Mouse (Mus musculus) spleen, adult 18-20 months (tissue): ENCODE data around the gene Sp2.

Experiments
- DNase-seq, 2 experiments: peaks; one replicate each; pipeline ENCODE4 v3.0.0; 2022; ENCODE audit warnings: mixed read lengths in 2 of 2

Gene Sp2

DNA sequence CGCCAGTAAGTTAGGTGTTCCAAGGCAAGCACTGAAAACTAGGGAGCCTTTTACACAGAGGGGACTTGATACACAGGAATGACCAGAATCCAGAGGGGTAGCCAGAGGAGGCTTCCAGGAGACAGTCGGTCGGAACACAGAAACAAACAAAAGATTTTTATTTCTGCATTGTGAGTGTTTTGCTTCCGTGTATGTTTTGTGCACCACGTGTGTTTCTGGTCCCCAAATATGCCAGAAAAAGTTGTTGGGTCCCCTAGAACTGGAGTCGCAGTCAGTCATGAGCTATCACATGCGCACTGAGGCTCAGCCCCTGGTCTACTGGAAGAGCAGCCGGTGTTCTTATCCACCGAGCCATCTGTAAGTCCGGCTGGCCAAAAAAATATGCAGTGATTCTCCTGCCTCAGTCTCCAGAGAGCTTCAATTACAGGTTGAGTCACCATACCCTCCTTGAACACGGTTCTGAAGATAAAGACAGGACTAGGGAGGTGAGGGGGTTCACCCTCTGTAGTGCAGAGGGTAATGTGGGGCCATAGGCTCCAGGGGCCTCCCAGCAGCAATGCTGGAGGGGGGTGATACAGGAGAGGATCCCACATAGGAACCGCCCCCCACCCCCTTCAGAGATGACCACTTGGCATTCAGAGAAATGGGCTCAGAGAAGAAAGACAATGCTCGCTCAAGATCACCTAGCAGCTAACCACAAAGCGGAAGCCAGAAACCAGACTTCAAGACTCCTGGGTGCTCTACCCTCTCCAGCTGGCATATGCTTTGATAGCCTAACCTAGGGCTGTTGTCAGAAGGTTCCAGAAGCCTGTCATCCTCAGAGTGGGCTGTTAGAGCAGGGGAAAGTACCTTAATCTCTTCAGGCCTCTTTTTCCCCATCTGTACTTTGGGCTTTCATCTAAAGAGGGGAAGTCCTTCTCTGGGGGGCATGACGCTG, 13.3 kb upstream of the Sp2 start:
- peak in 1 of 2 experiments; percentile 22 for DNase-seq

DNA sequence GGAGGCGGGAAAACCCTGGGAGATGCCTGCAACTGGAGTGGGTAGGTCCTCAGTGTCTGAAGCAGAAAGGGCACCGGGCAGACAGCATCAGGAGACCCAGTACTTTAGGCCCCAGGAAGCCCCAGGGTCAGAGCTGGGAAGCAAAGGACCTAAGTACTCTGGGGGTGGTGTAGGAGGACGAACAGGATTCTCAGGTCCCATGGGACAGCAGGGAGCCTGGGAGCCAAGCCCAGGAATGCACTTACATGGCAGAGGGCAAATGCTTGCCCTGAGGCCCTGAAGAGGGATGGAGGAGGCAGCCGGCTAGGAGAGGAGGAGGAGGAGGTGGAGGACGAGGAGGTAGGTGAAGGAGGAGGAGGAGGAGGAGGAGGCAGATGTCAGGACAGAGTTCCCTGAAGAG, 12.3 kb upstream of the Sp2 start:
- no peak for DNase-seq

DNA sequence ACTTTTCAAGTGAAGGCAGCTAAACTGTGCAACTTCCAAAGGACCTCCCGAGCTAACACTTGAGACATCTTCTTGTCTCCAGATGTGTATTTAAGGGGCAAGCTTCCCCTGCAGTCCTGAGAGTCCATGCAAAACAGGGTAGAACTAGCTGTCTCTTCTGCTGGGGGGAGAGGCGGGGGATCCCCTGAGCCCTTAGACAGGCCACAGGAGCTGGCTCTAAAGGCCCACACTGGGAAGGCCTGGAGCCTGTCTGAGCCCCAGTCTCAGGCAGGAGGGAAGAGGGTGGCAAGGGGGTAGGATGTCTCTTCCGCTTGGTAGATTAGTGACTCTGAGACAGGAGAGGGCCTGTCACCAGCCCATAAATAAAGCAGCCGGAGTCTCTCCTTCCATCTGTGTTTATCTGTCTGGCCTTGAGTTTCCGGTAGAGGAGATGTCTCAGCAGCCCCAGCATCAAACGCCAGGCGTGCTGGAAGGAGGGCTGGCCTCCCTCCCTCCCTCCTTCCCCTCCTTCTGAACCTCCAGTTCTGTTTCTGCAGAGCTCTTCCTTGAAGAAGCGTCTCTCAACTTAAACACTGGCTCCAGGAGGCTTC, 10.1 kb upstream of the Sp2 start:
- DNase-seq = no peak

DNA sequence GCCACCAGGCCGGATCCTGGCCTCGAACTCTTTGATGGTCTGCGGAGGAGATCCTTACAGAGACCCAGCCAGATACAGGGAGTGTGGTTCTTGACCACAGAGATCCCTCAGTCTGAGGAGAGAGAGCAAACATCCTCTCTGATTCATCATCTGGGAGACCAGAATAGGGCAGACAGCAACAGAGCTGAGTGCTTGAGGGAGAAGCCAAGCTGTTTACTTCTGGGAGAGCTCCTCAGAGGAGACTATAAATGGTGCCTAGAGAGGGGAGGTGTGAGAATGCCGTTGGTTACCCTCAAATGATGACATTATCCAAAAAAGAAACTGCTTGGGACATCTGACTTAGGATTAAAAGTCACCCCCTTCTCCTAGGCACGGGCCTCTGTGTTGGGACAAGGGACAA, 8.7 kb upstream of the Sp2 start:
- no peak for DNase-seq

DNA sequence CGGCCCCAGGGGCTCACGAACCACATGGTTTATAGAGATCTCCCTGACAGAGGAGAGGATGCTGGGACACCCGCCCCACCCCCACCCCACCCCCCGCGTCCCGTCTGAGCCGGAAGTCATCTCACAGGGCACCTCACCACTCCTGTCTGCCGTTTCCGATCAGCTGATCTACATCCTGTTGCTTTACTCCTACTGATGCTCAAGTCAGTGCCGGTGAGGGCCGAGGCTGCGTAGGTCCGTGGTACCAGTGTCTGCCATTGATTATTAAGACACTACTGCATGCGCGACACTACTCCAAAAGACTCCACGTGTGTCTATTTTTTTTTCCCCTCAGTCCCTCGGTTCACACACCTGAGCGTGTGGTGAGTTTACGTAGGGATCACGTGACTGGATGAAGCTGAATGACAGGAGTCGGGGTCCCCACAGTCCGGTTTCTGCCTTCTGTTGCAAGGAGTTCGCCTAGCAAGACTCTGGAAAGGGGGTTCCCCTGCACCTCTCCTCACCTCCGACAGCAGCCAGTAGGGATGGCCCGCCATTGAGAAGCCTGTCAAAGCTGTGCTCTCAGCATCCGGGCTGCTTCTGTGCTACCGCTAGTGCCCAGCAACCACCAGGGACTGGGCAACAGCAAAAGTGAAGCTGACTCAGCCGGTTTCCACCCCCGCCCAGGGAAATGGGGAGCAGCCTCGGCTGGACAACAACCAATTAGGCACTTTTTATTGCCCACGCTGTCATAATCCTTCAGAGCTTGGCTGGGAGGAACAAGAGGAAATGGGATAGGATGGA, 5.3 kb upstream of the Sp2 start:
- DNase-seq = peak; percentile 48 to 52

DNA sequence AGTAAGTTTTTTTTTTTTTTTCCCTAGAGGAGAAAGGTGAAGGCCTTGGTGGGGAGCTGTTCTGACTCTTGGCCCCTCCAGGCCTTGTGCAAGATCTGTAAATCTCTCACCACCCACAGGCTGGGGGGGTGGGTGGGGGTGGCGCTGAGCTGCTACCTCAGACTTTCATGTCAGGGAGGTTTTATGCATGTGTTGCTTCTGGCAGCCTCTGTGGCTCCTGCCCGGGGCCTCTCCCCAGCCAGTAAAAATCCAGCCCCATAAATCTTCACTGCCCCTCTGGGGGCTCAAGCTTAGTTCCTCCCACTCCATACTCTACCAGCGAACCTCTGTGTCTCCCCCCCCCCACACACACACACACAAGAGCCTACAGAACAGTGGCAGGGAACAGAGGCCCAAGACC, 3.7 kb upstream of the Sp2 start:
- DNase-seq = no peak

DNA sequence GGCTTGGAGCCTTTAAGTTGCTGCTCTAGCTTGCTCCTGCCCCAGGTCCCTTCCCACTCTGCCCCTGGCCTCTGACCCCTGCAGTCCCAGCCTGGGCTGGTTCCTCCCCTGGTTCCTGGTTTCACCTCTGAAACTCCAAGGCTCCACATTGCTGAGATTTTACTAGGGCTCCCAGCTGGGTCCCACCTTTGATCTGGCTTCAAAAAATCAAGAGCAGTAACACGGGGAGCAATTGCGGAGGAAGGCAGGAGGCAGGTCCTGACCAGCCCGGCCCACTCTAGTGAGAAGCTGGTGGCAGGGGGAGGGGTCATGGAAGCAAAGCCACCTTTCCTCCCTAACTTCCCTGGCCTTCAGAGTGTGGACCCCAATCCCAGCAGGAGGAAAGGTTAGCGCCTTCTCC, 2.1 kb upstream of the Sp2 start:
- no peak for DNase-seq

DNA sequence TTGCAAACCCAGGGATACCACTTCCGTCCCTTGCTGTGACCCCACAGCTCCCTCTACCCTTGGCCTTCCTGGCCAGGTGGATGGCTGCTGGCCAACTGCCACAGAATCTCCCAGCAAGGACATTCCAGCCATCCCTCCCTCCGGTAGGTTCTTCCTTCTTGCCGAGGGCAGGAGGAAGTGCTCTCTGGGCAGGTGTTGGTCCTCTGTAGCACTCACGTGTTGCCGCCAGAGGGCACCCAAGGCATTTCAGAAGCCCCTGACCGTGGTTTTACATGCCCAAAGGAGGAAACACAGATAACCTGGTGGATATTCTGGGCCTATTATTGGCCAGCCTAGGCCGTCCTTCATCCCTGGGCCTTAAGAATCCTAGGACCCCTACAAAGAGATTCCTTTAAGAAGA, 404 bp downstream of the Sp2 start:
- peak; percentile 72 to 83 for DNase-seq

DNA sequence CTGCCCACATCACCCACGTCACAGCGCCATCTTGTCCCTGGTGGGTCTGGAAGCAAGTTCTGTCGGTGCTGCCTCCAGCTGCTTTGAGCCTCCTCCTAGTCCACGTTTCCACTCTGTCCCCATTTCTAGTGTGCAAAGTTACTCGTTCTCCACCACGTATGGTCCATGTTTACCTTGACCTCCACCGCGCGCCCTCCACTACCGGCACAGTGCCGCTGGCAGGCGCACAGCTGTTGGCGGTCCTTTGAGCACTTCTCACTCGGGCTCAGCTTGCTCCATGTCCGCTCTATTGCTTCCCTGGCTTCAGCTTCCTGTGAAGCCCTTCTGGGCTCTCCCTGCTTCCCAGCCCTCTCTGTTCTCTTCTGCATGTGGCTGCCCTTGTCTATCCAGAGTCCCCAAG, 1.3 kb downstream of the Sp2 start:
- no peak for DNase-seq

DNA sequence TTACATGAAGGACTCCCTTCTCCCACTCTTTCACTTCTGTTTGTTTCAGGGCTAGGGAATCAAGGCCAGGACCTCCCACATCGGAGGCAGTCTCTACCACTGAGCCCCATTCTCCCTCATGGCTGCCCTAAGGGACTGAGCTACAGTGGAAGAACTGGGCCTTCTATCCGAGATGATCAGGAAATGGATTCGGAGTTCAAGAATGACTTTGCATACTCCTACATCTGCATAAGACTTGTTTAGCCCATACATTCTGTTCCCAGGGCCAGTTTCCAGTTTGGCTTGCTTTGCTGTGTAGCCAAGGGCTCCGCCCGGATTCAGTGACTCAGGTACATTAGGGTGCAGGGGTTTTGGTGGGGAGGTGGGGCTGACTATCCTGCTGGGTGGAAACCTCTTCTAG, 2.7 kb downstream of the Sp2 start:
- no peak for DNase-seq

DNA sequence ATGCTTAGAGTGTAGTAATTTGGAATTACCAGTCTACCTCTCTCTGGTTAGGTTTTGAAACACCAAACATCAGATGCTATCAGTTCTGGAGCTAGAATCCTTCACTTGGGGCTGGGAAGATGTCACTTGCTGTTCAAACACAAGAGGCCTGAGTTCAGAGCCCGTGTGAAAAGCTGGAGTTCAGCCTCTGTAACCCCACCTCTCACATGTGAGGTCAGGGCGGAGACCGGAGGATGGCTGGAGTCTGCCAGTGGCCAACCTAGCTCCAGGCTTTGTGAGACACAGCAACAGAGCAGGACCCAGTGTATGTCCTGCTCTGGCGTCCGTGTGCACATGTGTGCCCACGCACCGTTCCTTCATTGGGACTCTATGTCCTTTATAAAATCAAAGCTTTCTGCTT, 3.4 kb downstream of the Sp2 start:
- no peak for DNase-seq

DNA sequence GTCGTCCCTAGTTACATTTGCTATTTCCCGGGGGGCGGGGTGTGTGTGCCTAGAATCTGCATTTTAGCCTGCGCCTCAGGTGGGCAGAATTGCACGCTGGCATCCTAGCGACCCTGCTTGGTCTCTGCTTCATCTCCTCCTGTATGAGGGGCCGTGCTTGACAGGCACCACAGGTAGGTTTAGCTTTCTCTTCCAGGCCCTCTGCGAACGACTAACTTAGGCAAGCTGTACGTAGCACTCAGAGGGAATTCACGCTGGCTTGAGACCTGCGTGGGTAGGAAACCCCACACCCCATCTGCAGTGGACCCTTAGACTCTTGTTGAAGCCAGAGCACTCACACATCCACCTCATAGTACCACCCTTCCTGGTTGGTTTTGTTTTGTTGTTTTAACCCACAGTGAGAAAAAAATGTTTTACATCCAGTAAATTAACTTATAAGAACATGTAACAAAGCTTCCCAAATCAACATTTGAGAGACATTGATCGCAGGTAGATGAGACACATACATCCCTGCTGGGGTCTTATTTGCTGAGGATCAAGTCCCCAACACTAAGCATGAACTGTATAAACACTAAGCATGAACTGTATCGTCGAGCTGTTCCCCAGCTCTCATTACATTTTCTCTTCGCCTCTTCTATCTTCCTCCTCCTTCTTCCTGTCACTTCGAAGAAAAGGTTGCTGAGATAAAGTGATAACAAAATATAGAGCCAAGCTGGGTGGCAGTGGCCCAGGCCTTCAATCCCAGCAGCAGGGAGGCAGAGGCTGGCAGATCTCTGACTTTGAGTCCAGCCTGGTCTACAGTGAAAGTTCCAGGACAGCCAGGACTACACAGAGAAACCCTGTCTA, 4.1 kb downstream of the Sp2 start:
- DNase-seq = no peak

DNA sequence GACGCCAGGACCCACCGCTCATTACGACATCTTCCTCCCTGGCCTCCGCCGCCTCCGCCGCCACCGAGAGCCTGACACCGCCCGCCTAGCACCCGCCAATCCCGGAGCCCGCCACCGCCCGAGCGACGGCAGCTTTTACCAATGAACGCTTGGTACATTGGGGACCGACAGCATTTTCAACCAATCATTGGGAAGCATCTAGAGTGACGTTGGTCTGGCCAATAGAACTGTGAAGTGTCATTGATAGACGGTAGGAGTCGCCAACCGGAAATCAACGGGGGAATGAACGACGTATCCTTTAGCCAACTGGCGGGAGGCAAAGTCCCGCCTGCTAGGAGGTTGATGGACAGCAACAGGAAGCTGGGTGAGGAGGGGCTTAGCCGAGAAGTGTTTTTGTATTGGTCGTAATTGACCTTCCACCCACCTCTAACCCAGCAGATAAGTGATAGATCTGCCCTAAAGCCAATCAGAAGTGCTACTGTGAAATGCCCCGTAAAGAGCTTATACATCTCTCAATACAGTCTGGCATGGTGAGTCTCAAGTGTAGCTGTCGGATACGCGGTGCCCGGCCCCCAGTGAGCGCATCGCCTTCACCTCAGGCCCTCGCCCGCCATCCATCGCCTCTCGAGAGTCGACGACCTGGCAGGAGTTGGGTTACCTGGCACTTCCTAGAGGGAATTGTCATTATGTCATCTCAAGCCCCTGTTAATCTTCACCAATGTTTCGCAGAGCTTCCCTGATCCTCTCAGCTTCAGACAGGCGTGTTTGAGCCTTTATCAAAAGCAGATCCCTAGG, 5.0 kb downstream of the Sp2 start:
- DNase-seq = peak; percentile 94 to 97

DNA sequence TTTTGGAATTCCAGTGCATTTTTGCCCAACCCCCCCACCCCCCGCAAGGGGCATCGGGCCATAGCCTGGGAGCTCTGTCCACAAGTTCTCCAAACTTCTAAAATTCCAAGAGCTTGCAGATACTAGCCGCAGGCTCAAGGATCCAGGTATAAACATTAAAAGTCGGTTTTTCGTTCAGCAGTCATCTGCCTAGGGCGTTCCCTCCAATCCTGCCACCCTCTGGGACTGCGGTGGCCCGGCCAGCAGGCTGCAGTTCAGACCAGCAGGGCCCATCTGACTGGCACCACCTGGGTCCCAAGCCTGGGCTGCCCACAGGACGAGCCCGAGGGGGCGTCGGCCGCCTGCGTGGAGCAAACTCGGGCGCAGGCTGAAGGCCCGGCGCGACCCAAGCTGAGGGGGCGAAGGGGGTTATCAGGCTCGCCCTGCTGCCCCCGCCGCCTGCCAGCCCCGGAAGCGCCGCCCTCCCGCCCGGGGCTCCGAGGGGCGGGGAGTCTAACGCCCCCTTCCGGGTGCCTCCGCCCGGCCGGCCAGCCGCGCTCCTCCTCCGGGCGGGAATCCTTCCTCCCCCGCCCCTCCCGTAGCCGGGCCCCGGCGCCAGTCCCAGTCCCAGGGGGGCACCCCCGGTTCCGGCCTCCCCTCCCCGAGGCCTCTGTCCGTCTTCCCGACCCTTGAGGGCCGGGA, 5.7 kb downstream of the Sp2 start:
- DNase-seq = peak in 1 of 2 experiments; percentile 89

DNA sequence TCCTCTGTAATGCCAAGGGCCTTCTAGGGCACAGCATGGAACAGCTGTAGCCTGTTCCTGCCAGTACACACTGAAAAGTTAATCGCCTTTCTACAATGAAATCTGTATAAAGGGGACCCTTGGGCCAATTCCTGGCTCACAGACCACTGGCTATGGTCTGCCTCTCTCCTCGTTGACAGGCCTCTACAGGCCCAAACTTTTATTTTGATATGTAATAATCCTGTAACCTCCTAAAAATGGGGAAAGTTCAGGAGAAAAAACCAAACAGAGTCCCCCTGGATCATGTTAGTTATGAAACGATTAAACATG, 6.4 kb downstream of the Sp2 start:
- DNase-seq = no peak

DNA sequence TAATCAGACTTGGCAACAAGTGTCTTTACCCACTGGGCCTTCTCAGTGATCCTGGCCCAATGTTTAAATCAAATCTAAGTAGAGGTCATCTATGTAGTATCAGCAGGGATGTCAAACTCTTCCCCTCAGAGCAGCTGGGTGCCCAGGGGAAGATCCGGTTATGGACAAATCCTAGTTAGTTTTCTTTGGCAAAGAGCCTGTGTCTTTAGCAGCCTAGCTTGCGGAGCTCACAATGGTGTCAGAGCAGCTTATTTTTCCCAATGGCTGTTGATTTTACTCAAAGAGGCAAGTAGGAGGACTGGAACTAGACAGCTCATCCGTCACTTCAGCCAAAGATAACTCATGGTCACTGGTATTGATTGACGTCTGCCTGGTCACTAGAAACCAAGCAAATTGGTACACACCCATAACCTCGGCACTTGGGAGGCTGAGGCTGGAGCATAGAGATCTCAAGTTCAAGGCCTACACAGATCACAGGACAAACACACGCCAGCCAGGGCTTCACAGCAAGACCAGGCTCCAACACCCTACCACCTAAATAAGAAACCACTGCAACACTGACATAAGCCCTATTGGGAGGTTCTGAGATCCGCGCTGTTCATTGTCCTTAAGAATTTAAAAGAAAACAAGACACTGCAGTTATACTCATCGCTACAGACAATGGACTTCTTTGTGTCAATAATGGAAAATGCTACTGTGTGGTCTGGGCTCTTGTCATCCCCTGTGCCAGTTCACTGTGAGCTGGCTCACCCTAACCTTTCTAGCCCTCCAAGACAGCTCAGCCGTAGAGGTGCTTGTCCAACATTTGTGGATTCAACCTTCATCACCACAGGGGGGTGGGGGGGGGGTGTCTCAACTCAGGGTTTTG, 7.0 kb downstream of the Sp2 start:
- no peak for DNase-seq

DNA sequence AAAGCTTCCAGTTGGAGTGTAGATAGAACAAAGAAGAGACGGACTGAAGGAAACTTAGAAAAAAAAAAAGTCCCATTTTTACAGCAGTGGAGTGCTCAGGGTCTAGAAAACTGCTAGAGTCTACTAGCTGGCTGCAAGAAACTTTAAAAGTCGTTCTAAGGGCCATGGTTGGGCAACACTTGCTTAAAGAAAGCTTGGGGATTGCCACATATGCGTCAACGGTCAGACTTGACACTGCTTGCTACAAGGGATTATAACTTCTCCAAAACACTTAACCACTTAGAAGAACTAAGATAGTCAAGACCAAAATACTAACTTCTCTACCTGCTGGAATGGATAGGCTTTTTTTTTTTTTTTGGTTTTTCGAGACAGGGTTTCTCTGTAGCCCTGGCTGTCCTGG, 7.9 kb downstream of the Sp2 start:
- no peak for DNase-seq

DNA sequence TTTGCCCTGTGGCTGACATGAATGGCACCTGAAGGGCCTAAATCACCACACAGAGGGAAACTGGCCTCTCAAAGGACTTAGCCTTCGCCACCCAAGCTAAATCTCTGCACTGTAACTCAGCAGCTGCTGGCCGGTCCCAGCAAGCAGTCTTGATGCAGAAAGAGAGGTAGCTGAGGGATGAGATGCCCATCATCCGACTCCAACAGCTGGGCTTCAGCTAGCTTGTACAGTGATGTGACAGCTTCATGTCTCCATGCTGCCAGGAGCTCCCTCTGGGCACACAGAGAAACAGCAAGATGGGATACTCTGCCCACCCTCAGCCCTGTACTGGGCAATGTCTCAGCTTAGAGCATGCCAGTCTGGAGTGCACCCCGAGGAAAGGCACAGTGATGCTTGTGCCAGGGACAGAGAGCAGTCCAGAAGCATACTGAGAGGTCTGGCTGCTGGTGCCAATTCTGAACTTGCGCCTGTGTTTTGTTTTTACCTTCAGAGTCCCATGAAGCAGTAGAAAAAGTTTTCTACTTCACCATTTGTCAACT, 9.3 kb downstream of the Sp2 start:
- DNase-seq = no peak

DNA sequence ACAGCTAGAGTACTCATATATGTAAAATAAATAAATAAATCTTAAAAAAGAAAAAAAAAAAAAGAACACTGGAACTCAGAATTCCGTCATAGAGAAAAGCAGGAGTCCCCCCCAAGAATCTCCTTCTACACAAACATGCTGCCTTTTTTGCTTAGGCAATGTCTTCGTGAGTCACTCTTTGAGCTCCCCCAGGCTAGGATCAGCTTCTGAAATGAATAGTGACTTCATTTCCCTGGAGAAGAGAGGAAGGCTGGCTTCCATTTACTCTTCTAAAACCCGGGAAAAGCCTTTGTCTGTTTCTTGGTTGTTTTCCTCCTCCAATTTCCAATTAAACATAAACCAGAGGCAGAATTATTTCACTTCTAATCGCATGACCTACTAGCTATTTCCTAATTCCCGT, 9.9 kb downstream of the Sp2 start:
- no peak for DNase-seq

DNA sequence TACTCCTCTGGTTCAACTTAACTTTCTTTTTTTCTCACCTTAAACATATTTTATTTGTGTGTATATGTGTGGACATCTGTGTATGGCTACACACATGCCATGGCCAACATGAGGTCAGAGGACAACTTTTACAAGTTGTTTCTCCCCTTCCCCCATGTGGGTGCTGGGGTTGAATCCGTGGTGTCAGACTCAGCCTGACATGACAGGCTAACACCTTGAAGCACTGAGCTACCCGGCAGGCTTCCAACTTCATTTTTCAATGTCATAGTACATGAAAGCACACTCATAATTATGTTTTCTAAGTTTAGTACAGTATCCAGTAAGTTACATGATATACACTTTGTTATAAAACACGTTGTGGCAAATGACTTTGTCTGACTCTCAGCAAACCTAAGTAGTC, 12.4 kb downstream of the Sp2 start:
- no peak for DNase-seq
